Mouse (Mus musculus): ENCODE measurements around the gene Cnot10. TPM values are rescaled to one million over a fixed set of nuclear protein-coding genes. Genes with fewer than 3 reads are reported as not detected.
A peak's percentile ranks its signal among the peaks of the same experiment; 100 is the strongest.

The Cnot10 gene
- polyA plus RNA-seq, 1 experiment from 2014 or later = 68.0 TPM

DNA sequence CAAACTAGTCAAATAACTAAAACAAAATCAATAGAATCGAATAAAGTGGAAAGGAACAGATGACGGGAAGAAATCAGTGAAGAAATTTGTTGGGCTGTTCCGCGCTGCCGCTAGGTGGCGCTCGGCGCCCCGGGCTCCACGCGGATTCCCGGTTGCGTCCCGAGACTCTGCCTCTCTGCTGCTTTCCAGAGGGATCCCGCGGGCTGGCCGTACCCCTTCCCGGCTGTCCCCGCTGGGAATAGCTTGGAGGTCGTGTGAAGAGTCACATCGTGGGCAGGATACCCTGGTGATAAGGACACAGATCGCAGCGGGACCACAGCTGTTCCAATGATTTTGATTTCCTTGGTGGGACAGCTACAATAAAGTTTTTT lies 56.2 kb downstream of the Cnot10 start:
- 1% methylated on average over 23 of the region's 23 CpGs for WGBS
- Histone ChIP-seq H3K27me3 (ENCODE audit: control insufficient read depth, insufficient read depth, low read length) (no peaks in the 10 kb centered on the region), H3K27ac (ENCODE audit: low read depth, low read length) (peak overlapping the region; percentile 62; the same call in 1 of the 2 replicates), H3K4me1 (ENCODE audit: control insufficient read depth, insufficient read depth, low read length) (peaks cover 7% of the 10 kb centered on the region), H3K4me3 (ENCODE audit: low read depth, low read length) (peak overlapping the region; percentile 25), H3K9ac (ENCODE audit: low read length) (peak overlapping the region; percentile 43), H3K36me3 (ENCODE audit: control insufficient read depth, insufficient read depth, low read length) (no peaks in the 10 kb centered on the region; the same call in 1 of the 2 replicates), H3K9me3 (ENCODE audit: control insufficient read depth, low read length) (no peaks in the 10 kb centered on the region), H3K4me2 (ENCODE audit: low read depth) (peak overlapping the region; percentile 68)
- ATAC-seq (ENCODE audit: insufficient read depth, low FRiP score, low TSS enrichment) = peak; percentile 62
- DNase-seq (ENCODE audit: low spot score) = peak; percentile 89

DNA sequence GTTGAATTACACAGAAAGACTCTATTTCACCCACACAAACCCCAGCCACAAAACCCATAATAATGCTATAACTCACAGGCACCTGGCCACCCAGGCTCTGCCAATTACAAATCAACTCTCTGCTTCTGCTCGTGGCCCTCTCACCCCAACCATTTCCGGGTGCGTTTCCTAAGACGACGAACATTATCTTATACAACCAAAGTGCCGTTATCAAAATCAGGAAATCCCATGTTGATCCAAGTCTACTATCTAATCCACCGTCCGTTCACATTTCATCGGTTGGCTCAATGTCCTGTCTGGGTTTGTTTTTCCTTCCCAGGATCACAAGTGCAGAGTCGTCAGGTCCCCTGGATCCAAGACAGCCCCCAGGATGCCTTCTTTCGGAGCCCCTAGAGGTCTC lies 61.3 kb downstream of the Cnot10 start:
- Histone ChIP-seq H3K9ac (ENCODE audit: low read length) (no peak overlapping the region), H3K36me3 (ENCODE audit: control insufficient read depth, insufficient read depth, low read length) (no peaks in the 10 kb centered on the region), H3K27me3 (ENCODE audit: control insufficient read depth, insufficient read depth, low read length) (no peaks in the 10 kb centered on the region), H3K27ac (ENCODE audit: low read depth, low read length) (no peak overlapping the region), H3K4me1 (ENCODE audit: control insufficient read depth, insufficient read depth, low read length) (no peaks in the 10 kb centered on the region), H3K4me2 (ENCODE audit: low read depth) (no peak overlapping the region), H3K9me3 (ENCODE audit: control insufficient read depth, low read length) (no peaks in the 10 kb centered on the region), H3K4me3 (ENCODE audit: low read depth, low read length) (no peak overlapping the region)
- 81% methylated on average over 11 of the region's 11 CpGs for WGBS
- ATAC-seq (ENCODE audit: insufficient read depth, low FRiP score, low TSS enrichment) (no peak), DNase-seq (ENCODE audit: low spot score) (no peak)

DNA sequence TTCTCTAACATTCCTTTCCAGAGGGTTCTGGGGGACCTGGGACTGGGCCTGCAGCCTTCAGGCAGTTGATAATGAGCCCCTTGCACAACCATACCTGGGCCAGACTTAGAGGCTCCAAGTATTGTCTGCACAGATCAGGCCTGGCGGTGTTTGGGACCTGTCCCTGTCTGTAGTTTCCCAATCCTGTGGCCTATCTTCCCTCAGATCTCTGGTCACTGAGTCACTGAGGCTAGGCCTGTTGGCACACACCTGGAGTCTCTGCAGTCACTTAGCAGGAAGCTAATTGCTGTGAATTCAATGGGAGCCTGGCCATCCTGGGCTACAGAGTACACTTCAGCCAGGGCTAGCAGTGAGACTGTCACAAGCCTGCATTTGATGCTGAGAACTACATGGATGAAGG lies 64.0 kb downstream of the Cnot10 start:
- DNase-seq (ENCODE audit: low spot score) (no peak), ATAC-seq (ENCODE audit: insufficient read depth, low FRiP score, low TSS enrichment) (no peak)
- H3K36me3 ChIP-seq (ENCODE audit: control insufficient read depth, insufficient read depth, low read length) = no peaks in the 10 kb centered on the region
- H3K4me1 ChIP-seq (ENCODE audit: control insufficient read depth, insufficient read depth, low read length) = no peaks in the 10 kb centered on the region
- no peak overlapping the region for H3K9ac ChIP-seq (ENCODE audit: low read length)
- 89% methylated on average over 1 of the region's 1 CpGs for WGBS
- no peak overlapping the region for H3K4me3 ChIP-seq (ENCODE audit: low read depth, low read length)
- H3K4me2 ChIP-seq (ENCODE audit: low read depth) = no peak overlapping the region
- no peaks in the 10 kb centered on the region for H3K9me3 ChIP-seq (ENCODE audit: control insufficient read depth, low read length)
- no peaks in the 10 kb centered on the region for H3K27me3 ChIP-seq (ENCODE audit: control insufficient read depth, insufficient read depth, low read length)
- no peak overlapping the region for H3K27ac ChIP-seq (ENCODE audit: low read depth, low read length)

DNA sequence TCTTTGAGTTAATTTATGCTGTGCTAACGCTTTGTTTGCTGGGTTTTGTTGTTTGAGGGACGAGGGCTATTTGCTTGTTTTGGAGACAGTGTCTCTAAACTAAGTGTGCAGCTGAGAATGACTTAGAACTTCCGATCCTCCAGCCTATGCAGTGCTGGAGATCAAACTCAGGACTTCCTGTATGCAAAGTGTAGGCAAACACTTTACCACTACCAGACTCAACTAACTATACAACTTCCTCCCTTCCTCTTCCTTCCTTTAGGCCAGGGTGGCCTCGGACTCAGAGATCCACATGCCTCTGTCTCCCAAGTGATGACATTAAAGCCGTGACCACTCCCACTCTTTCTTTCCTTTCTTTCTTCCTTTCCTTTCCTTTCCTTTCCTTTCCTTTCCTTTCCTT lies 66.5 kb downstream of the Cnot10 start:
- Histone ChIP-seq H3K4me1 (ENCODE audit: control insufficient read depth, insufficient read depth, low read length) (no peaks in the 10 kb centered on the region), H3K36me3 (ENCODE audit: control insufficient read depth, insufficient read depth, low read length) (no peaks in the 10 kb centered on the region), H3K27me3 (ENCODE audit: control insufficient read depth, insufficient read depth, low read length) (no peaks in the 10 kb centered on the region), H3K4me2 (ENCODE audit: low read depth) (no peak overlapping the region), H3K9ac (ENCODE audit: low read length) (no peak overlapping the region), H3K4me3 (ENCODE audit: low read depth, low read length) (no peak overlapping the region), H3K9me3 (ENCODE audit: control insufficient read depth, low read length) (no peaks in the 10 kb centered on the region), H3K27ac (ENCODE audit: low read depth, low read length) (no peak overlapping the region)
- ATAC-seq (ENCODE audit: insufficient read depth, low FRiP score, low TSS enrichment) (no peak), DNase-seq (ENCODE audit: low spot score) (no peak)
- WGBS = 63% methylated on average over 5 of the region's 5 CpGs

DNA sequence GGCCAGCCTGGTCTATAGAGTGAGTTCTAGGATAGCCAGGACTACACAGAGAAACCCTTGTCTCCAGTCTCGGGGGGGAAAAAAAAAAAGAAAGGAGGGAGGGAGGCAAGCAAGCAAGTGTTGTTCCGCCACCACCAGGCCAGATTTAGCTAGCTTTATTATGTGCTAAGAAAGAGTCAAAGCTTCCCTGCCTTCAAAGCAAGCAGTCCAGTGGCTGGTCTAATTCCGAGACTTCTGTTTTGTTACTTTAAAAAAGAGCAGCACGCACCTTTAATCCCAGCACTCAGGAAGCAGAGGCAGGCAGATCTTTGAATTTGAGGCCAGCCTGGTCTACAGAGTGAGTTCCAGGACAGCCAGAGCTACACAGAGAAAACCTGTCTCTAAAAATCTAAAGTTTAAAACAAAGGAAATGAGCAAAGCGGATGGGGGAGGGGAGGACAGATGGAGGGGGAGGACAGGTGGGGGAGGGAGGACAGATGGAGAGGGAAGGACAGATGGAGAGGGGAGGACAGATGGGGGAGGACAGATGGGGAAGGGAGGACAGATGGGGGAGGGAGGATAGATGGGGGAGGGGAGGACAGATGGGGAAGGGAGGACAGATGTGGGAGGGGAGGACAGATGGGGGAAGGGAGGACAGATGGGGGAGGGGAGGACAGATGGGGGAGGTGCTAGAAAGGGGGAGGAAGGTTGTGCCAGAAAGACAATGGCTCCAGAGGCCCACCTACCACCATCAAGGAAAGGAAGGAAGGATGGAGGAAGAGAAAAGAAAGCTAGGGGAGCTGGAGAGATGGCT lies 71.1 kb downstream of the Cnot10 start:
- Histone ChIP-seq H3K36me3 (ENCODE audit: control insufficient read depth, insufficient read depth, low read length) (no peaks in the 10 kb centered on the region), H3K27me3 (ENCODE audit: control insufficient read depth, insufficient read depth, low read length) (no peaks in the 10 kb centered on the region), H3K4me1 (ENCODE audit: control insufficient read depth, insufficient read depth, low read length) (no peaks in the 10 kb centered on the region), H3K27ac (ENCODE audit: low read depth, low read length) (no peak overlapping the region), H3K9ac (ENCODE audit: low read length) (no peak overlapping the region), H3K4me3 (ENCODE audit: low read depth, low read length) (no peak overlapping the region), H3K9me3 (ENCODE audit: control insufficient read depth, low read length) (no peaks in the 10 kb centered on the region), H3K4me2 (ENCODE audit: low read depth) (no peak overlapping the region)
- ATAC-seq (ENCODE audit: insufficient read depth, low FRiP score, low TSS enrichment) (no peak), DNase-seq (ENCODE audit: low spot score) (no peak)
- WGBS = 92% methylated on average over 5 of the region's 5 CpGs

DNA sequence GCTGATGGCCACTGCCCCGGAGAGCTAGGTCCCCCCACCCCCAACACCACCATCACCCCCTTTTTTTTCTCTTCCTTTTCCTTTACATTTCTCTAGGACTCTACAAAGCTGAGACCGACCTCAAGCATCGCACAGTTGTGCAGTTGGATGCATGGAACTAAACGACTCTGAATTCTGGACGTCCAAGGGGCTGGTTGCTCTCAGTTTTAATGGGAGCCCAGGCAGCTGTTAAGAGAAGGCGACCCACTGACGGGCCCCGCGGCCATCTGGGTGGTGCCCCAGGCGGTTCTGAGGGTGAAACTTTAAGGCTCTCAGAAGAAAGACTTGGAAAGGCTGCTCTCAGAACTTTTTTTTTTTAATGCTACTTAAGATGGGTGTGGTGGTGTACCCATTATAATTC lies 75.3 kb downstream of the Cnot10 start:
- Histone ChIP-seq H3K27me3 (ENCODE audit: control insufficient read depth, insufficient read depth, low read length) (no peaks in the 10 kb centered on the region), H3K4me3 (ENCODE audit: low read depth, low read length) (peak overlapping the region; percentile 78), H3K36me3 (ENCODE audit: control insufficient read depth, insufficient read depth, low read length) (no peaks in the 10 kb centered on the region), H3K9ac (ENCODE audit: low read length) (peak overlapping the region; percentile 95), H3K9me3 (ENCODE audit: control insufficient read depth, low read length) (no peaks in the 10 kb centered on the region), H3K4me2 (ENCODE audit: low read depth) (peak overlapping the region; percentile 92), H3K4me1 (ENCODE audit: control insufficient read depth, insufficient read depth, low read length) (peaks cover 14% of the 10 kb centered on the region), H3K27ac (ENCODE audit: low read depth, low read length) (peak overlapping the region; percentile 96)
- DNase-seq (ENCODE audit: low spot score) (peak; percentile 45), ATAC-seq (ENCODE audit: insufficient read depth, low FRiP score, low TSS enrichment) (no peak)
- WGBS = 0% methylated on average over 10 of the region's 10 CpGs

DNA sequence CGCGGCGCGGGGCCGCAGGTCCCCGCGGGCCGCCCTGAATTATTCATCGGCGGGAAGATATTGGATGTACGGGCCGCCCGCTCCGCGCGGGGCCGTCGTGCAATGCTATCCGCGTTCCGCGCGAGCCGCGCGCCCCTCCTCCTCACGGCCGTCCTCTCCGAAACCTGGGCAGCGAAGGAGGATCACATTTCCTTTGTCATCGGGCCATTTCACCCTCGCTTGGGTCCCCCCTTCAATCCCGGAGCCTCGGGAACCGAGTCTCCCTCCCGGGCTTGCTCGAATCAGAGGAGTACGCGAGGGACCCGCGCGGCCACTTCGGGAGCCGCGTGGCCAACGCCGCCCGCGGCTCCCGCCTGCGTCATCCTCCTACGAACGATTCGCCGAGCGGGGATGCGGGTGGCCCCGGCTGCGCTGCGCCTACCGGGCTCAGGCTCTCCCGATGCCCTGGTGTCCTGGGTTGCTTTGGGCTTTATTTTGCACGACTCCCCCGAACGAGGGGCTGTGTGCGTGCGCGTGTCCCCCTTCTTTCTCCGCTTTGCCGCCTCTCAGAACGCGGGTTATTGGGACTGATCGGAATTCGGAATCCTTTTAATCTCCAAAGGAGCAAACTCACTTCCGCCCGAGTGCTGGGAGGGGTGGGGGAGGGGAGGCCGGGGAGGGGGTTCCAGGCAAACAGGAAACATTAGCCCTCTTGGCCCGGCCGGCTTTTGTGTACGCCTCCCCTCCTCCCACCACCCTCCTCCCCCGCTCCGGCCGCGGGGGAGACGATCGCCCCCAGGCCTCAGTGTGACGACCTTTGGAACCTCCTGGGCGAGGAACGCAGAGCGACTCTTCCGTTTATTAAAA lies 76.0 kb downstream of the Cnot10 start, which contains the start of gene Trim71:
Trim71 (minus strand) TSS at position 609 of the 846 bp plus-strand sequence.
- peak within 1 kb of the TSS; percentile 78 for H3K4me3 ChIP-seq (ENCODE audit: low read depth, low read length)
- peak; percentile 68 for ATAC-seq (ENCODE audit: insufficient read depth, low FRiP score, low TSS enrichment)
- WGBS = under 1% methylated on average over 91 of the region's 91 CpGs

DNA sequence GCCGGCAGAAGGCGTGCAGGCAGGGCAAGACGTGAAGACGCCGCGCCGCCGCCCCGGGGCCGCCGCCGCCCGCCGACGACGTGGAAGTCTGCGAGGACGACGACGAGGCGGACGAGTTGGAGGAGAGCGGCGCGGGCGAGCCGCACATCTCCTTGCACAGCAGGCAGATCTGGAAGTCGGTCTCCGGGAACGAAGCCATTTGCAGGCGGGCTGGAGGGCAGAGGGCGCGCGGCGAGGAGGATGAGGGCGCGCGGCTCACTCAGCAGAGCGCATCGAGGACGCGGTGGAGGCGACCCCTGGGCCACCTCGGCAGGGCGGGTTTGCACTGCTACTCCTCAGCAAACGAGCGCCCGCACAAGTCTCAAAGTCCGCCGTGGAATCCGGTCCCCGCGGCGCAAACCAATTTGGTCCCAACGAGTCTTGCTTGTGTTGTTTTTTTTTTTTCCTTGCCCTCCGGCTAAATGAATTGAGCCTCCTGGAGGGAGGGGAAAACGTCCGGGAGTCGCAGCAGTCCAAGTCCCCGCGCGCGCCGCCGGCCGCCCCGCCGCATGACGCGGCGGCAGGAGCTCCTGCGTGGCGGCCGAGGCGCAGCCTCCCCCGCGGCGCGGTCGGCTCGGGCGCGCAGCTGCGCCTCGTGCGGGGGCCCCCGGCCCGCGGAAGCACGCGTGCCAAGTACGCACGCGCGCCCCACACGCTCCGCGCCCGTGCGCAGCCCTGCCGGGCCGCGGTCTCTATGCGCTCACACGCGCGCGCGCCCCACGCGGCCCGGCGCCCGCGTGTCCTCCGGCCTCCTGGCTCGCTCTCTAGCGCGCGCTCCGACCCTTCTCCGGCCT lies 76.8 kb downstream of the Cnot10 start:
- H3K36me3 ChIP-seq (ENCODE audit: control insufficient read depth, insufficient read depth, low read length) = no peaks in the 10 kb centered on the region
- peak; percentile 13; the same call in 1 of the 2 replicates for ATAC-seq (ENCODE audit: insufficient read depth, low FRiP score, low TSS enrichment)
- peak overlapping the region; percentile 78 for H3K4me3 ChIP-seq (ENCODE audit: low read depth, low read length)
- H3K9me3 ChIP-seq (ENCODE audit: control insufficient read depth, low read length) = no peaks in the 10 kb centered on the region
- H3K27ac ChIP-seq (ENCODE audit: low read depth, low read length) = peak overlapping the region; percentile 96
- H3K9ac ChIP-seq (ENCODE audit: low read length) = peak overlapping the region; percentile 95
- WGBS = under 1% methylated on average over 117 of the region's 122 CpGs
- no peaks in the 10 kb centered on the region for H3K27me3 ChIP-seq (ENCODE audit: control insufficient read depth, insufficient read depth, low read length)
- DNase-seq (ENCODE audit: low spot score) = peak; percentile 71
- H3K4me2 ChIP-seq (ENCODE audit: low read depth) = peak overlapping the region; percentile 92
- peaks cover 14% of the 10 kb centered on the region for H3K4me1 ChIP-seq (ENCODE audit: control insufficient read depth, insufficient read depth, low read length)

More for the DNA sequence above, 76.0 kb downstream of the Cnot10 start, which contains the start of gene Trim71:
- no peaks in the 10 kb centered on the region for H3K36me3 ChIP-seq (ENCODE audit: control insufficient read depth, insufficient read depth, low read length)
- H3K9me3 ChIP-seq (ENCODE audit: control insufficient read depth, low read length) = no peaks in the 10 kb centered on the region
- H3K27ac ChIP-seq (ENCODE audit: low read depth, low read length) = peak within 1 kb of the TSS; percentile 96
- no peaks in the 10 kb centered on the region for H3K27me3 ChIP-seq (ENCODE audit: control insufficient read depth, insufficient read depth, low read length)
- peak; percentile 86 for DNase-seq (ENCODE audit: low spot score)
- peak within 1 kb of the TSS; percentile 92 for H3K4me2 ChIP-seq (ENCODE audit: low read depth)
- H3K4me1 ChIP-seq (ENCODE audit: control insufficient read depth, insufficient read depth, low read length) = peaks cover 14% of the 10 kb centered on the region
- H3K9ac ChIP-seq (ENCODE audit: low read length) = peak within 1 kb of the TSS; percentile 95
